Mouse (Mus musculus): ENCODE data around the gene Olfr801.

DNA sequence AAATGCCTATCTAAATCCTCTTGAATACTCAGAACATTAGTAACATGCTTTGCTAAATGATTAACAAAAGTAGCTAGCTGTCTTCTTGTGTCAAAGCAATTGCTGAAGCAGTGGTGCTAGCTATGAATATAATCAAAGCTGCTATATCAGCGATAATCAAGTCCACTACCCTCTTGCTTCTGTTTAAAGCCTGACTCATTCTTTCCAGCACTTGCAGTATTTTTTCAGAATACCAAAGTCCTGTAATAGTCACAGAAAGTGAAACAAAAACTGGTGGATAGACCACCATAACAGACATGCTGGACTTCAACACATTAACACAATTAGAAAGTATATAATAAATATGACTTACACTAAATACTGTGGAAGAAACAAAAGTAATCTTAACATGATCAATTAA is 21.9 kb downstream of the Olfr801 start:
- no peak for TF ChIP-seq CTCF (IDR thresholded peaks at IDR 0.05; ENCODE audit: insufficient read depth, low read depth, low read length)
- no peak for TF ChIP-seq POLR2A (IDR thresholded peaks at IDR 0.05; ENCODE audit: insufficient read depth, low read depth, low read length)
